Mouse (Mus musculus) olfactory bulb, adult 2 months (tissue): Measurements from ENCODE around the gene Tac2.

Experiments
- CTCF ChIP-seq: fragments of 200-500 bp; IDR thresholded peaks from 2 replicates; pipeline ENCODE4 v1.5.1; 2012; ENCODE audit warnings: low read depth, mild to moderate bottlenecking, low read length, moderate library complexity; ENCODE audit not compliant: insufficient read depth
- POLR2A ChIP-seq: fragments of 200-500 bp; IDR thresholded peaks from 2 replicates; pipeline ENCODE4 v1.6.1; 2012; ENCODE audit warnings: mild to moderate bottlenecking, low read depth, low read length, moderate library complexity; ENCODE audit not compliant: insufficient read depth

- TF ChIP-seq POLR2A (no peak), CTCF (no peak)
Observed at GRCm38 (mm10) chr10:127750136-127750777, 26.0 kb downstream of the Tac2 start.
